Mouse (Mus musculus) layer of hippocampus, postnatal 10 days (tissue): ENCODE results near the gene Zfp2. TPM values are rescaled to one million over a fixed set of nuclear protein-coding genes. Genes with fewer than 3 reads are reported as not detected.

Source experiments
- DNase-seq, 2 experiments: peaks; one replicate each; pipeline ENCODE4 v3.0.0; 2021; ENCODE audit warnings: low spot score in 2 of 2
- long read RNA-seq: library from polyadenylated mRNA; stranded (forward); transcript quantifications from one replicate; pipeline ENCODE4 v2.0.0, GENCODE M21; 2023
- total RNA-seq, 2 experiments: library from RNA; stranded (reverse); gene quantifications; 2 replicates each; pipeline ENCODE4 v1.2.3; 2021

The Zfp2 gene
- total RNA-seq = 10 to 100 TPM; 18.6 to 21.7 TPM
- long read RNA-seq, partial matches to known transcripts = 3 of 17 reads
- long read RNA-seq, other reads (novel, unspliced or antisense) = 14 of 17 reads

GRCm38 (mm10) chr11:50915671-50916320, at the start of gene Zfp2:
Gene Zfp2 (minus strand): TSS chr11:50916165.
- peak; percentile 90 to 95 for DNase-seq

- no peak for DNase-seq
These were observed 48.9 kb upstream of the Zfp2 start for GRCm38 (mm10) chr11:50964886-50965285.

GRCm38 (mm10) chr11:50953665-50954064, 37.7 kb upstream of the Zfp2 start, which contains the start of gene Prop1:
Gene Prop1 (minus strand): TSS chr11:50953765.
- DNase-seq = no peak

GRCm38 (mm10) chr11:50952290-50952689, 36.3 kb upstream of the Zfp2 start:
- DNase-seq = no peak

- DNase-seq = no peak
These were observed 27.5 kb upstream of the Zfp2 start, which contains the start of gene 4933414I15Rik for GRCm38 (mm10) chr11:50943506-50943905. Gene 4933414I15Rik (minus strand): TSS chr11:50943765.

GRCm38 (mm10) chr11:50942386-50942785, 26.4 kb upstream of the Zfp2 start:
- DNase-seq = no peak

GRCm38 (mm10) chr11:50939621-50940366, 23.8 kb upstream of the Zfp2 start:
- peak; percentile 27 to 30 for DNase-seq

GRCm38 (mm10) chr11:50938435-50938834, 22.5 kb upstream of the Zfp2 start:
- DNase-seq = no peak

GRCm38 (mm10) chr11:50932040-50932439, 16.1 kb upstream of the Zfp2 start:
- DNase-seq = no peak

- peak; percentile 79 to 85 for DNase-seq
These were observed 15.5 kb upstream of the Zfp2 start, which contains the start of gene Zfp354b for GRCm38 (mm10) chr11:50931451-50931866. Gene Zfp354b (minus strand): TSS chr11:50931633.

GRCm38 (mm10) chr11:50931021-50931420, 15.1 kb upstream of the Zfp2 start:
- no peak for DNase-seq

- peak; percentile 14 to 17 for DNase-seq
These were observed 14.6 kb upstream of the Zfp2 start for GRCm38 (mm10) chr11:50930469-50931014.

GRCm38 (mm10) chr11:50914461-50914860, 1.5 kb downstream of the Zfp2 start:
- no peak for DNase-seq

- no peak for DNase-seq
These were observed 2.7 kb downstream of the Zfp2 start for GRCm38 (mm10) chr11:50913301-50913700.

- no peak for DNase-seq
These were observed 7.8 kb downstream of the Zfp2 start for GRCm38 (mm10) chr11:50908136-50908535.

GRCm38 (mm10) chr11:50897359-50897758, 18.6 kb downstream of the Zfp2 start:
- DNase-seq = no peak

- DNase-seq = no peak
These were observed 23.5 kb downstream of the Zfp2 start for GRCm38 (mm10) chr11:50892441-50892840.

- DNase-seq = peak; percentile 88 to 92
These were observed 28.4 kb downstream of the Zfp2 start, which contains the start of gene Zfp454 for GRCm38 (mm10) chr11:50887390-50888128. Gene Zfp454 (minus strand): TSS chr11:50887651.

- DNase-seq = no peak
These were observed 29.1 kb downstream of the Zfp2 start for GRCm38 (mm10) chr11:50886933-50887293.

GRCm38 (mm10) chr11:50886231-50886932, 29.6 kb downstream of the Zfp2 start:
- DNase-seq = peak in 1 of 2 experiments; percentile 15
